Mouse (Mus musculus) embryo, embryonic 11 days (tissue): ENCODE measurements around the gene E2f2.

ENCODE experiments used
- DNase-seq: peaks from one replicate; pipeline ENCODE4 v3.0.0-alpha.2; 2015

E2f2 gene

DNA sequence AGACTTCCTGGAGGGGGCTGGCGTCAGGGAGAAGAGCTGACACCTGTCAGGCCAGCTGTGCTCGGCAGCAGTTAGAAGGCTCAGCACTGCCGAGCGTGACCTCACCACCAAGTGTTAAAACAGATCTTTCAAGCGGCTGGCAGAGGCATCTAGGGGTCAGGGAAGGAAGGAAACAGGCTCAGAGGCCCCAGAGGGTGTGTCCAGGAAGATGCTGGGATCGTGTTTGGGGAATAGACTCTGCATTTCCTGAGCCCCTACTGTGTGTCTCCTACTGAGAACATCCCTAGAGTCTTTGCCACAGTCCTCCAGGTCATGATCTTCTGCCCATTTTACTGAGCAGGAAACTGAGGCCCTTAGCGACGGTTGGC lies 5.0 kb downstream of the E2f2 start:
- no peak for DNase-seq

DNA sequence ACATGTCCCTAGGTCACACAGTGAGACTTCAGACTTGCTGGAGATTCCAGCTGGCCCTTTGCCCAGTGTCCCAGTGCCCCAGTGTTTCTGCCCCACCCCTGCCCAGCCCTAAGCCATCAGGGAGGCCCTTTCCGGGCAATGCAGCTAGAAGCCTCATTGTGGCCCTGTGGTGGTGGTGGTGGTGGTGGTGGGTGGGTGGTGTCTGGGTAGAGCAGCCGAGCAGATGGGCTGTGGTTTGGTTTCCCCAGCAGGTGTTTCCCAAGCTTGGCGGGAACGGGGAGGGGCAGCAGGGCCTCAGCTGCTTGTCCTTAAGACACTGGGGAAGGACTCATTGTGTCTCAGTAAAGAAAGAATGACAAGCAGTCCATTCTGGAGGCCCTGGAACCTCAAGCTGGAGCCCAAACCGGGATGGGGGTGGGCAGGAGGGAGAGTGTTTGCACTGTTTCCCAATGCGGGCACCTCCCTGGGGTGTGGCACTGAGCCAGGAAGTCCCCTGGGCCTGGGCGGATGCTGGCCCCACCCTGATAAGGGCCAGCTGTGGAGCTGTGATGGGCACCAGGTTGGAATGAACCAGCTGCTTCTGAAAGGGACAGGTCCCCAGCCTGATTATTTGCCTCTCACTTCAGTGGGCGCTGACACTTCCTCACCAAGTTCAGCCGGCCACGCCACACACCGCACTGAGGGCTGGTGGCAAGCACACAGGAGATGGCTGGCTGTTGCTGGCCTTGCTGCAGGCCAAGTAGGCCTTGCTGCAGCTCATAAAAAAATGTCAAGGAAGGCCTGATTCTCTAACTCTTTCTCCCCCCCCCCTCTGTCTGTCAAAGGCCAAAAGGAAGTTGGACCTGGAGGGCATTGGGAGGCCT lies 5.6 kb downstream of the E2f2 start:
- DNase-seq, result no peak

DNA sequence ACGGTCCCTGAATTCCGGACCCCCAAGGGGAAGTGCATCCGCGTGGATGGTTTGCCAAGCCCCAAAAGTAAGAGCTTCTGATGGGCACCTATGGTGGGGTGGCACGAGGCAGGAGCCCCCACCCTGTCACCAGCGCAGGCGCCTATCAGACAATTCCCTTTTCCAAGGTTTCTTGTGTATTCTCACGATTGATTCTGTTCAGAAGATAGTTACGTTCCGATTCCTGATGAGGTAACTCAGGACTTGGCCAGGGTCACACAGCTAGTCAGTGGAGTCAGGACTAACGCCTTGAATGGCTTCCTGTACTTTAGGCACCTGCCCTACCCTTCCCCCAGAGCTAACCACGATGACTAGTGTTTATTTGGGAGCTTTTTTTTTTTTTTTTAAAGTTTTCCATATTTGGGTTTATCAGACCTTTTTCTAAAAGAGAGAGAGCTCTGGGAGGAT lies 6.3 kb downstream of the E2f2 start:
- no peak for DNase-seq

DNA sequence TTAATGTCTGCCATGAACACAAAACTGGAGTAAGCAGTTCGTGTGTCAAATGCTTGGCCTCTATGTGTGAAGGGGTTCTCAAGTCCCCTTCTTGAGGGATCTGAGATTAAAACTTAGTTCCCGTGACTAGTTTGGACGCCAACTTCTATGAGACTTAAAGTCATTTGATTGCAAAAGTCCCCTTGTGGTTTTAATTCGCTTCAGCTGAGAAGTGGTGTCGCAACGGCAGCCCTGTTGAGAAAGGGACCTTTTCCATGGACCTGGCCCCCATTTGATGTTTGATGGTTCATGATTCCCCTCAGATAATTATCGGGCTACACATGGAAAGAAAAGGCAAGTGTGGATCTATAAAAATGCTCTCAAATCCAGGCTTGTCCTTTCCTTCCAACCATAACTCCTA lies 7.3 kb downstream of the E2f2 start:
- DNase-seq, result no peak

DNA sequence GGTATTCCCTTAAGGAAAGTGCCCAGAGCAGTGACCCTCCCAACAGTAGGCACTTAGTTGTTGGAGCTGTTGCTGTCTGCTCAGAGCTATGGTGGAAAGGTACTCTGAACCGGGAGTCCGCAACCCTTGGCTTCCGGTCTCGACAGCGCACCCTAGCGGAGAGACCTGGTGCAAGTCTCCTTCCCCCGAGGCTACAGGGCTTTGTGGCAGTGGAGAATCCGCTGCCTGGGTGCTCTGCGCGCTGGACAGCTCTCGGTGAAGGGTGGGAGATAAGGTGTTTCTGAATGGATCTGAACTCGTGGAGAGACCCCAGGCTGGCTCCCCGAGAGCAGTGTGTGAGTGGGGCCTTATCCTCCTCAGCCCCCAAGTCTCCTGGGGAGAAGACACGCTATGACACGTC lies 7.8 kb downstream of the E2f2 start:
- peak; percentile 90 for DNase-seq

DNA sequence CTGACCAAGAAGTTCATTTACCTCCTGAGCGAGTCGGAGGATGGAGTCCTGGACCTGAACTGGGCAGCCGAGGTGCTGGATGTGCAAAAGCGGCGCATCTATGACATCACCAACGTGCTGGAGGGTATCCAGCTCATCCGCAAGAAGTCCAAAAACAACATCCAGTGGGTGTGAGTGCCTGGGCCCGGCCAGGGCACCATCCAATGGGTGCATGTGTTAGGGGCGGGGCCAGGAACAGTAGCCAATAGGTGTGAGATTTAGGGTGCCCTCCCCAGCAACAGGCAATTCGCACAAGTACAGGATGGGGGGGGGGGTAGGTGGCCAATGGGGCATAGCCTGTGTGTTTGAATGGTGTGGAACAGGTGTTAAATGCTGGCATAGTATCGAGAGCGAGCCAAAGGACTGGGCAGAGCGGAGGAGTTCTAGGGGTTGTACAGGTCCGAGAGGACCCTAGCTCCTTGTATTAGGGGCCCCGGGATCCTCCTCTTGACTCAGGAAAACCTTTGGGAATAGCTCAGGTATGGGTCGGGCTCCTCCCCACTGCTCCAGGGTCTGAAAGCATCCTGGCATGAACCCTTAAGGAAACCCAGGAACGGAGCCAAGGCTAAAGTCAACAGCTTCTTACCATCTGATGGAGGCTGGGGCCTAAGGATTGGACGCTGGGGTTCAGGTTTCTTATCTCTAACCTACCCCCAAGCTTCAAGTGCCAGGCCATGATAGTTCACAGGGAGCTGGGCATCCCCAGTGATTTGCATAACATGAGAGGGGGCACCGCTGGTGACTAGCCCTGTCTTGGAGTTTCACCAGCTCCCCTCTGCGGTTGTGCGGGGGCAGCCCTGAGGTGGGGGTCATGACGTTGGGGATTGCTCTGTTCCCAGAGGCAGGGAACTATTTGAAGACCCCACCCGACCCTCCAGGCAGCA lies 8.5 kb downstream of the E2f2 start:
- peak; percentile 76 for DNase-seq

DNA sequence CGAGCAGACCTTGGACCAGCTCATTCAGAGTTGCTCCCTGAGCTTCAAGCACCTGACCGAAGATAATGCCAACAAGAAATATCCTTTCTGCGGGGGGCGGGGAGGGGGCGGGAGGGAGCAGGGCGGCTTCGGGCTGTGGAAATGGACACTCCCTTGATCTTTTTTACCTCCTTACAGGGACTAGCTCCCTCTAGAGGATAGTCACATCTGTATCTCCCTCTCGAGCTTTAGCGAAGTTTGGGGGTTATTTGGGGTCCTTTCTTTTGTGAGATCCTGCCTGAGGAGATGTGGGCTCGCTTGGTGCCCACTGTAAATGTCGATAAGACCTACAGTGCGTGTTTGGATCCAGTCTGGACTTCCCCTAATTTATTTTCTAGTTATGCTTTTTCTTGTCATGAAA lies 9.2 kb downstream of the E2f2 start:
- DNase-seq, result peak; percentile 49

DNA sequence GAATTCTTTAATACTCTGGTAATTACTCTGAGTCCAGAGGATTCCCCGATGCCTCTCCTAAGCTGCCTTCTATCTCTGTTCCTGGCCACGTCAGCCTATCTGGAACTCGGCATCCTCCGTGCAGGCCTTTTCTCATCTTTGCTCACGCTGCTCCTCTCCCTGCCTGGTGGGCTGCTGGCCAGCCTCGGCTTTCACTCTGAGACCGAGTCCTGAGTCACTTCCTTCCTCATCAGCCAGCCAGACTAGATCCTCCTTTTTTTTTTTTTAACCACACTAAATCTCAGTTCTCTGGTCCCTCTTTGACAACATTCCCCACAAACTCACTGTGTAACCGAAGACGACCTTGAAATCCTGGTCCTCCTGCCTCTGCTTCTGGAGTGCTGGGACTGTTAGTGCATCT lies 13.2 kb downstream of the E2f2 start:
- DNase-seq, result no peak

DNA sequence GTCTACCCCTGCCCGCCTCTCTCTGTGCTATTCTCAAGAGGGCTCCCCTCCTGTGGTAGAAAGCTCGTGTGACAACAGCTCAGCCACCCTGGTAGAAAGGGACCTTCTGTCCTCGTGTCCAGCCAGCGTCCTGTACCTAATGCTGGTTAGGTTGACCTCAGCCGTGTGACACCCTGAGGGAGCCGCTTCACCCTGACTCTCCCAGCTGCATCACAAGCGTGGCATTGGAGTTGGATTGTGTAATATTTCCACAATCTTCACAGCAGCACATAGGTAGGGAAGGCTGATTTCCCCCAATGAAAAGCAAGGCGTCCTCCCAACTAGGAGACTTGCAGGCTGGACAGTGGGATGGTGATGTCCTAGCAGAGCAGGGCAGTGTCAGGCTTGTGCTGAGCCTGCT lies 14.1 kb downstream of the E2f2 start:
- no peak for DNase-seq

DNA sequence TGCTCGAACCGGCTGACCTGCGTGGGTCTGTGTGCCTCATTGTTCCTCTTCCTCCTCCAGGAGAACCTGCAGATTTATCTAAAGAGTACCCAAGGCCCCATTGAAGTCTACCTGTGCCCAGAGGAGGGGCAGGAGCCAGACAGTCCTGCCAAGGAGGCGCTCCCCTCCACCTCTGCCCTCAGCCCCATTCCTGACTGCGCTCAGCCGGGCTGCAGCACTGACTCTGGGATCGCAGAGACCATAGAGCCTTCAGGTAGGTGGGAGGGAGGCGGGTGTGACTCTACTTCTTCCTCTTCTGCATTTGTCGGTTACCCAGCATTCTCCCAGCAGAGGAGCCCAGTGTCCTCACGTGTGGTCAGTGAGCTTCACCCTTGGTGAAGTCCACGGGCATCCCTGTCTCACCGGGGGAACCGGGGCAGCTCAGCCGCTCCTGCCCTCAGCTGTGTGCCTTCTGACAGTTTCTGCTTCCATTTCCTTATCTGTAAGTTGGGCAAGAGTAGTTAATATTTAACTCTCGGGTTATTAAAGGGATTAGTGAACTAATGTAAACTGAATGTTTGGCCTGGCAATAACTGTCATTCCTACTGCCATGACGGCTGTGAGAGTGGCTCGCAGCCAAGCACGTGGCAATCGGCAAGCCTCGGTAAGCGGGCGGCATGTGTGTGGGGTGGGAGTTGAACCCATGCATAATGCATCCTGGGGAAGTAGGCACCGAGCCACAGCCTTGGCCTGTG lies 14.7 kb downstream of the E2f2 start:
- DNase-seq, result no peak

DNA sequence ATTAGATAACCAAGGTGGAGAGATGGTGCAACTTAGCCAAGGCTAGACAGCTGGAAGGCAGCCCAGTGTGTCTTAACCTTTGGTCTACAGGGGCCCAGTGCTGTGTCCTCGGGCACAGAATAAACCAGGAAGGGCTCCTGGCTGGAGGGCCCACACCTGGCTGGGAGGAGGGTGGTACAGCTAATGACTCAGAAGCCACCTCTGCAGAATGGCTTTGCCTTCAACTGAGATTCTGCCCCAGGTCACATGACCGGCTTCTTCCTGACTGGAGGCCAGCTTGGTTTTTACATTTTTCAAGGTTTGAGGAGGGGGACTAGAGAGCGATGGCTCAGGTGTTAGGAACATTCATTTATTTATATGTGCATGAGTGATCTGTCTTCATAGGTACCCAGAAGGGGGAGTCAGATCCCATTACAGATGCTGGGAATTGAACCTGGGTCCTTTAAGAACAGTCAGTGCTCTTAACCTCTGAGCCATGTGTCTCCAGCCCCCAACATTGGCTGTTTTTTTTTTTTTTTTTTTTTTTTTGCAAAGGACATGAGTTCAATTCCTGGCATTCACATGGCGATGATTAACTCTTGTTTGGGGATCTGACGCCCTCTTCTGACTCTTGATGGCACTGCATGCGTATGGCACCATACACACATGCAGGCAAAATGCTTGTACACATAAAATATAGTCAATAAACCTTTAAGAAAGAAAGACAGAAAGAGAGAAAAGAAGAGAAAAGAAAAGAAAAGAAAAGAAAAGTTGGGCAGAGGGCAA lies 17.0 kb downstream of the E2f2 start:
- DNase-seq, result no peak

DNA sequence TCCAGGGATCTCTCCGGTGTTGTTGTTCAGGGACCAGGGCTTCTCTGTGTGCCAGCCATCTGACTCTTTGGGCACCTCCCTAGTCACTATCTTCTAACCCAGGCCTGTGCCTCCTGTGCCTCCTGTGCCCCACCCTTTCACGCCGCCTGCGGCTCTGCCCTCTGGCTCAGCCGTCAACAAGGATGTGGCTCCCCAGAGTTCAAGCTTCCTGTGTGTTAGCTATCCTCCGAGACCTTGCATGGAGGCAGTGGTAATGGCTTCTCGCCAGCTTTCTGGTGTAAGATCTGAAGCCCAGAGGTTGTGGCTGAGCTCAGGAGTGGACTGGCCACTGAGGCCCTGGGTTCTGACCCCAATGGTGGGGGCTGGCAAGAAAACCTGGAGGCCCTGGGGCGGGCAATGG lies 17.7 kb downstream of the E2f2 start:
- no peak for DNase-seq

DNA sequence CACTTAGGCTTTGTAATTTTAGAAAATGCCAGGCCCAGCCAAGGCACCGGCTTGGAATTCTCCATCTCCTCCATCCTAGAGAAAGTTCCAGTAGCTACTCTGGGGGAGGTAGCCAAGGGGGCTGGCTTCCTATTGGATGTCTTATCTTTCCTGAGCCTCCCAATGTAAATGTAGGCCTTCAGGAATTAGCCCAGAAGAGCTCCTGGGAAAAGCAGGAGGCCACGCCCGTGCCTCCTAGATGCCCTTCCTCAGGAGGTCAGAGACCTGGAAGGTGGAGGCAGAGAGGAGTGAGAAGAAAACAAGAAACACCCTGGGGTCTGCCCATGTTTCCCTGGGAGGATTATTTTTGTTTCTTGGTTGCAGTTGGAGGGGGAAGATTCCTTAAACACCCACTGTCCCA lies 21.4 kb downstream of the E2f2 start:
- DNase-seq, result no peak

DNA sequence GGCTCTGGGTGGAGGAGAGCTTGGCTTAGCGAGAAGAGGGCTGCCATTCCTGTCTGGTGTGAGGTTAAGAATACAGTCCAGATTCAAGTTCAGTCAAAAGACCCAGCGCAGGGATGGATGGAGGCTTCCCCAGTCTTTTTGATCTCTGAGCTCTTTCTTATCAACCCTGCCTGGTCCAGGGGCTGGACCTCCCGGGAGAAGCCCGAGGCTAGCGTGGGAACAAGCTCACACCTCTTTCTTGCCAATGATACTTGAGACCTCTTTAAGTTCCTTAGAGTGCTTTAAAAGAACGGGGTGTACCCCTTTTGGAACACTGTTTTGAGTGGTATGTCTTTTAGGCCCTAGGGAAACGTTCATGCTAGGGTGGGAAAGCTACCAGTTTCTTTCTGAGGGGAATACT lies 22.8 kb downstream of the E2f2 start:
- no peak for DNase-seq

DNA sequence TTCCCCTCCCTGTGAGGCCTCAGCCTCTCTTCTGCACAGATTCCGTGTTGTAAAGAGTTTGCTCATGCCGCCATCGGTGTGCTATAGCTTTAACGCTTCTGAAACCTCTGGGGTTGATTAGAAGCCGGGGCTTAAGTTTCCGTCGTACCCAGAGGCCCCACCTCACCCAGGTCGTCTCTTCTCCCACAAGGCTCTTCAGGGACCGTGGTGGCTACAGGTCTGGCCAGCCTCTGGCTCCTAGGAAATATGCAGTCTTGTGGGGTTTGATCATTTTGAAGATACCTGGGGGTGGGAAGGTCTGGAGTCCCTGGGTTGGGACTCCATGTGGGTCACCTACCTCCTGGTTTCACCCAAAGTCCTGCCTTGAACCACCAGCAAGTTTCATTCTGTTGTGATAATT lies 23.4 kb downstream of the E2f2 start:
- DNase-seq, result no peak

DNA sequence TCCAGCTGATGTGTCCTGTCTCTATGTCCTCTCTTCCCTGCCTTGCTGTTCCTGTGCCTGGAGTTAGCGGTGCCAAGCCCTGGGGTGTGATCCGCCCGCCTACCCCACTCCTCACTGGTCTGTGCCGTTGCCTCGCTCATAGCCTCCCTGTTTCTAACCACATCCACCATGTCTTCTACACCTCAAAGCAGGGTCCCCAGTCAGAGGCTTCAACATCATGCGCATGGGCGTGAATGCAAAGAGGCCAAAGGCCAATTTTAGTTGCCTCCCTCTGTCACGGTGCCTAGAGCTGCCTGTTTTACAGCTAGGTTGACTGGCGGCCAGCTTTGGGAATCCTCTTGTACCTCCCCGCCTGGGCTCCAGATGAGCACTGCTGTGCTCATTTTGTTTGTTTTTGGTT lies 24.0 kb downstream of the E2f2 start:
- DNase-seq, result no peak

DNA sequence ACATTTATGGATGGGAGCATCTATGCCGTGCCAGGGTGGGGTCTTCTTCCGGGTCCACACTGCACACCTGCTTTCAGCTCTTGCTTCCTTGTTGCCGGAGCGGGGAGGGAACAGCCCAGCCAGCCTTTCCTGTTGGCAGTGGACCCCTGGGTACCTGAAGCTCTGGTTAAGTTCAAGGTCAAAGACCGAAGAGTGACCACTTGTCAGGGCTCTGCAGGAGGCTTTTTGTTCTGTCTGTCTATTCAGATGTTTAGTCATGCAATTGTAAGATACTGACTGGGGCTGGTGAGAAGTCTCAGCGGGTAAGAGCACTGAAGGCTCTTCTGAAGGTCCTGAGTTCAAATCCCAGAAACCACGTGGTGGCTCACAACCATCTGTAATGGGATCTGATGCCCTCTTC lies 26.7 kb downstream of the E2f2 start:
- no peak for DNase-seq

DNA sequence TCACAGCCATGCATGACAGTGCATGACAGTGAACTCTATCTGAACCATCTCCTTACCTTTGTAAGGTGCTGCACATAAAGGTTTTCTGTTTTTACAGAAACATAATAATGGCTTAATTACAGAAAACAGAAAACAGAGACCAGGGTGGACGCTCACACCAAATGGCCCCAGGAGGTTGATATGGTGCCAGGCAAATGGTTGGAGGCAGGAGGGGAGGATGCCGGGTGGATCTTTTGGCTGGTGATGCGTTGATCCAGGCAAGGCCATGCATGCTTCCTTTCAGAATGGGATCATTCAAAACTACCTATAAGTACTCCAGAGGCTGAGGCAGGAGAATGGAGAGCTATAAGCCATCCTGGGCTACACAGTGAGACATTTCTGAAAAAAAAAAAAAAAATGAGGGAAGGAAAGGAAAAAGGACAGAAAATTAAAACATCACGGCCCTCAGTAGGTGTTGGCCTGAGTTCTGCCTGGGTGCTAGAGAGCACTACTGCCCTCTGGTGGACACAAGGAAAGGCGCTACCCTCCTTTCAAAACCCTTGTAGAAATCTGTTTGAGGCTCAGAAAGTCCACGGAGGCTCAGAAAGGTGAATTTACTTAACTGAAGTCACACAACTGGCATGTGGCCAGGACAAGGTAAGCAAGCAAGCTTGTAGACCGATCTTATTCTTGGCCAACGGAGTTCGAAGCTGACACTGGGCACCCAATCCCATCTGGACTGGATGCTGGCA lies 27.5 kb downstream of the E2f2 start:
- DNase-seq, result peak; percentile 77

DNA sequence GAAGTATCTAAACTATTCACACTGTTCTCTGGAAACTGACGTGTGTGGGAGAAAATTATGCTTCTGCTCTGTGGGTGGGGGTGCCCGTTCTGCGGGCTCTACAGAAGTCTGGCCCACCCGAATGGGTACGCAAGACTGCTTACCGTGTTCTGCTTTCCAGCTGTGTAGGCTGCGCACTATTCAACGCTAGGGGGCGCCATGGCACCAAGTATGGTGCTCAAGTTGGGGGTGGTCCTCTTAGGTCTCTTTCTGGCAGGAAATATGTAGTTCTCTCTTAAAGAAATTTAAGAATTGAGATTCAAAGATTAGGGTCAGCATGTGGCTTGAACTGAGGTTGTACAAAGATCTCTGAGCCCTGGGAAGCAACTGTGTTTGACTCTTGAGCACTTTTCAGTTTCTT lies 30.3 kb downstream of the E2f2 start:
- DNase-seq, result peak; percentile 93

DNA sequence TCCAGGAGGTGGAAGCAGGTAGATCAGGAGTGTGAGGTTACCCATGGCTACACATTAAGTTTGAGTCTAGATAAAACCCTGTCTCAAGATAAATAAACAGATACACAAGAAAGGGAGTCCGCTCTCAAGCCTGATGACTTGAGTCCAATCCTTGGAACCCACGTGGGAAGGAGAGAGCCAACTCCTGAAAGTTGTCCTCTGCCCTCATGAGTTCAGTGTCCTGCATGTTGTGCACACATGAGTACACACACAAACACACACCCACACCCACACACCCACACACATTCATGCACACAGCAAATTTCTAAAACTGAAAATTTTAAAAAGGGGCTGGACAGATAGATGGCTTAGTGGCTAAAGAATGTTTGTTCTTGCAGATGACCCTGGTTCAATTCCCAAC lies 32.6 kb downstream of the E2f2 start:
- no peak for DNase-seq

DNA sequence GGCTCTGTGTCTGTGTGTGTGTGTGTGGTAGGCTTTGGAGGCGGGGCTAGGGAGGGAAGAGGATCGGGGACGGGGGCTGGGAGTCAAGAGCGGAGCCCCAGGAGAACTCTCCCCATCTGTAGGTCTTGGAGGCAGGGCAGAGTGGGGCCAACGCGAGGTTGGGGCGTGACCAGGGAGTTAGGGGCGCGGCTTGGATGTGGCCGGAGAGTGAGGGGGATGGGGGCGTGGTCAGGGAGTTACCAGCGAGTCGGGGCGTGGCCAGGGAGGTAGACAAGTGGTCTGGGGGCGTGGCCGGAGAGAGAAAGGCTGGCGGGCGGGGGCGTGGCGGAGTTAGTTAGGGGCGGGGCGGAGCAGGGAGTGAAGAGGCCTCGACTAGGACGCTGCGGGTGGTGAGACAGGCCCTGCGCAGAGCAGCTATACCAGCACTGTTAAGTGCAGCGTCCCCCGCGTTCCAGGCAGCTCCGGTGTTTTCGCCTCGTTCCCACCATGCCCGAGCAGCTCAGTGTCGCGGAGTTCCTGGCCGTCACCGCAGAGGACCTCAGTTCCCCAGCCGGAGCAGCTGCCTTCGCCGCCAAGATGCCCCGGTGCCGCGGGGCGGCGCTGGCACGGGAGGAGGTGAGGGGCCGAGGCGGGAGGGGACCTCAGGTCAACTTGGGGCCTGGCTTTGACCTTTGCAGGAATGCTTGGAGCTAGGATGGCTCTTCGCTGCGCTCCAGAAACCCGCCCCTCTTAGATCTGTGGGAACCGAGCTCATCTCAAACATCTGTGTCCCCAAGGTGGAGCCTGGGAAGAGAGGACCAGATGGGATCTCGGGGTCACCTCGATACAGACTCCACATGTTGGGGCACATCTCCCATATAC lies 34.1 kb downstream of the E2f2 start, which contains the start of gene Asap3:
Gene Asap3, plus strand, starts transcription at position 333 of the 861 bp plus-strand sequence.
- DNase-seq, result peak; percentile 100
